Mouse (Mus musculus) forebrain, embryonic 11.5 days (tissue): Measurements from ENCODE around the gene Cygb. TPM values are rescaled to one million over a fixed set of nuclear protein-coding genes. Genes with fewer than 3 reads are reported as not detected.
"Not testable (repeated sequence)": the region's sequence is repeated elsewhere in the genome, so short reads cannot be mapped to it uniquely, and the experiment has no call there.

Source experiments
- ATAC-seq: fragments of 200-750 bp; cut with Nextera tagmentation; replicated peaks from 2 replicates; pipeline ENCODE4 v1.8.0; 2017; ENCODE audit warnings: moderate TSS enrichment; ENCODE audit not compliant: low FRiP score
- DNase-seq: peaks from one replicate; pipeline ENCODE4 v3.0.0-alpha.2; 2017; ENCODE audit warnings: low spot score
- H3K27ac ChIP-seq: fragments of 300-500 bp; sonication (generic); 2 replicates; pipeline ENCODE4 v1.5.1; 2014; ENCODE audit warnings: low read depth, low read length
- H3K27me3 ChIP-seq: fragments of 300-500 bp; sonication (generic); 2 replicates; pipeline ENCODE4 v1.6.1; 2014; ENCODE audit warnings: mild to moderate bottlenecking, low read length, mixed read lengths; ENCODE audit not compliant: control insufficient read depth, insufficient read depth
- H3K36me3 ChIP-seq: fragments of 300-500 bp; sonication (generic); 2 replicates; pipeline ENCODE4 v1.6.1; 2014; ENCODE audit warnings: mild to moderate bottlenecking, low read length, moderate library complexity, mixed read lengths; ENCODE audit not compliant: control insufficient read depth, insufficient read depth
- H3K4me1 ChIP-seq: fragments of 300-500 bp; sonication (generic); replicated peaks from 2 replicates; pipeline ENCODE4 v1.6.1; 2014; ENCODE audit warnings: low read length, mixed read lengths; ENCODE audit not compliant: control insufficient read depth, insufficient read depth
- H3K4me2 ChIP-seq: fragments of 300-500 bp; sonication (generic); 2 replicates; pipeline ENCODE4 v1.6.1; 2014; ENCODE audit warnings: low read depth, mild to moderate bottlenecking, low read length, moderate library complexity, mixed read lengths; ENCODE audit not compliant: severe bottlenecking
- H3K4me3 ChIP-seq: fragments of 300-500 bp; sonication (generic); 2 replicates; pipeline ENCODE4 v1.5.1; 2014; ENCODE audit warnings: low read depth, low read length
- H3K9ac ChIP-seq: fragments of 300-500 bp; sonication (generic); 2 replicates; pipeline ENCODE4 v1.6.1; 2014; ENCODE audit warnings: low read length
- H3K9me3 ChIP-seq: fragments of 300-500 bp; sonication (generic); 2 replicates; pipeline ENCODE4 v1.6.1; 2016; ENCODE audit warnings: low read length, mixed read lengths; ENCODE audit not compliant: control insufficient read depth
- WGBS: fragments of 180-500 bp; shearing (Covaris S2); extraction: QIAGEN DNeasy Blood & Tissue Kit; methylation state at CpG from one replicate; pipeline ENCODE4 v1.1.7; 2014; 5-methylcytosine and 5-hydroxymethylcytosine counted together
- polyA plus RNA-seq: library from polyadenylated mRNA; unstranded; fragments of >200 nt; fragmentation: Nextera tagmentation; extraction: Ambion mirVana; gene quantifications from 2 replicates; pipeline ENCODE4 v1.2.1, GENCODE M21; 2014

Gene Cygb
- polyA plus RNA-seq, 1 experiment from 2014 or later: 1.7 TPM

DNA sequence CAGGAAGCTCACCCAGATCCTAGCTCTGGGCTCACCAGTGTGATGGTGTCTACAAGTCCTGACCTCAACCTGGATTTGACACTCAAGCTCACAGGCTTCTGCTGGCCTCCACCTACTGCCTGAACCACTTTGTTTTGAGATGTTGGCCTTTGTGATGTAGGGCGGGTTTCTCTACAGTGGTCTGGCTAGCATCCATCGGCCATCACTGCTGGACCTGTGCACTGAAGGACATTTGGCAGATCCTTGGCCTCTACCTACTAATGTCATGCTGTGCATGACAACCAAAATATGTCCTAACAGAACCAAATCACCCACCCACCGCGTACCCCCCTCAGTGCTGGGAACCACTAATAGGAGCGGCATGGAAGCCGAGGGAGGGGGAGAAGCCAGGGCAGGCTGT, 25.0 kb upstream of the Cygb start:
- no peak overlapping the region for H3K4me3 ChIP-seq
- no peak overlapping the region for H3K4me2 ChIP-seq
- H3K36me3 ChIP-seq: peaks cover 17% of the 10 kb centered on the region
- 95% methylated on average over 6 of the region's 6 CpGs for WGBS
- no peaks in the 10 kb centered on the region for H3K4me1 ChIP-seq
- no peaks in the 10 kb centered on the region for H3K9me3 ChIP-seq
- no peak for ATAC-seq
- H3K27me3 ChIP-seq: no peaks in the 10 kb centered on the region
- DNase-seq: no peak
- no peak overlapping the region for H3K9ac ChIP-seq
- H3K27ac ChIP-seq: no peak overlapping the region

DNA sequence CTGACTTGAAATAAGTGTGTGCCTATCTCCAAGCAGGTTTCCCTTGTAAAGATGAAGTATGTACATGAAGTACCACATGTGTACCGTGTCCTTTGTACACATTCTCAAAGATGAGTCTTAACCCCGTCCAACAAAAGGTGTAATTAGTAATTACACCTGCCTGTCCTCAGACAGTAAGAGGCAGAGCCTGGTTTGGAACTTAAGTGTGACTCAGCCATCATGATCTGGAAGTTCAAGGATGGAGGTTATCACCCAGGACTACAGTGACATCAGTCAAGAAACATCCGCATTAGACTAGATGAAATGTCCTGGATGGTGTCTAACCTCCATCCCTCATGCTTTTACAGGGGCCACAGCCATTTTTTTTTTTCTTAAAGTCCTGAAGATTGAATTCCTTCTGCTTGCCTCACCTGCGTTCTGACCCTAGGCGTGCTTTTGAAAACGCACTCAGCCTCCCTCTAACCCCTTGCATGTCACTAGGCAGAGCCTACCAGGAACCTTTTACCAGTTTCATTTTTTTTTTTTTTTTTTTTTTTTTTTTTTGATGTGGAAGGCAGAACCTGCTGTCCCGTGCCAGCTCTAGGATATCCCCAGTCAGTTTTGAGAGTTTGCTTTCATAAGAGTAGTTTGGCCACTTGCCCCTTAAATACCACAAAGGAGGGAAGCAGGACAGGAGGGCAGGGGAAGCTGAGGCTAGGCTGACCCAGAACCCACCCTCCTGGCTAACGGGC, 23.8 kb upstream of the Cygb start:
- ATAC-seq (no peak), DNase-seq (no peak)
- Histone ChIP-seq H3K9me3 (no peaks in the 10 kb centered on the region), H3K4me2 (no peak overlapping the region), H3K4me3 (no peak overlapping the region), H3K36me3 (peaks cover 22% of the 10 kb centered on the region), H3K27me3 (no peaks in the 10 kb centered on the region), H3K4me1 (peaks cover 2% of the 10 kb centered on the region; the same call in 1 of the 2 replicates), H3K9ac (no peak overlapping the region), H3K27ac (no peak overlapping the region)
- WGBS: 91% methylated on average over 8 of the region's 8 CpGs

DNA sequence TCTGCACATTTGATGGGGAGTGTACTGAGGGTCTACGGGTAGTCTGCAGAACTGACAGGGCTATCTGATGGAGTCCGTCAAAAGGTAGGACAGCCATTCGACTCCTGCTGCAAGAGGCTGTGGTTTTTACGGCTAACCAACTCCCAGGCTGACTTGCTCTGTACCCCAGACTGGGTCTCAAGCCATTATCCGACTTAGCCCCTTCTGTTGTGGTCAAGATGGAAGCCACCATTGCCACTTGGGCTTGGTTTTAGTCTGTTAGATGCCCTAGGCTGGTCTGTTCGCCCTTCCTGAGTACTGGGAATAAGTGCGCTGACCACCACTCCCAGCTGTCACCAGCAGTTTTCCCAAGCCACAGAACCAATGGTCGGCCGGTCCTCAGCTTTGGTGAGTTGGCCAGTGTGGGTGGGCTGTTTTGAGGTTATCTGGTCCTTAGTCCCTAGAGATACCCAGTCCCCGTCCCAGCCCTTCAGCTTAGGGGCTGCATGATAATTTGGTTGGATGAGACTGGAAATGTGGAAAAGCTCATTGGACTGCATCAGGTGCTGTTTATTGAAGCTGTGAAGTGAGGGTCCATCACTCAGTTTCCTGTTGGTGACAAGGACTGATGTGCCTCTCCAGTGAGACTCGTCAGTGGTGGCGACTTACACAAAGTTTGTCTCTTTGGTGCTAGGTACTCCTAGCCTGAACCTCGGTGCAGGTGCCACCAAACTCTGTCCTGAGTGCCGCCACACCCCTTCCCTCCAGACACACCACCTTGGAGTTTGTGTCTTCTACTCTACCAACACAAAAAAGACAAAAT, 22.3 kb upstream of the Cygb start:
- WGBS: 92% methylated on average over 14 of the region's 14 CpGs
- Histone ChIP-seq H3K27me3 (no peaks in the 10 kb centered on the region), H3K36me3 (peaks cover 22% of the 10 kb centered on the region), H3K4me1 (peaks cover 7% of the 10 kb centered on the region; the same call in 1 of the 2 replicates), H3K9ac (no peak overlapping the region), H3K4me2 (no peak overlapping the region), H3K27ac (no peak overlapping the region), H3K9me3 (no peaks in the 10 kb centered on the region), H3K4me3 (no peak overlapping the region)
- ATAC-seq (no peak), DNase-seq (no peak)

DNA sequence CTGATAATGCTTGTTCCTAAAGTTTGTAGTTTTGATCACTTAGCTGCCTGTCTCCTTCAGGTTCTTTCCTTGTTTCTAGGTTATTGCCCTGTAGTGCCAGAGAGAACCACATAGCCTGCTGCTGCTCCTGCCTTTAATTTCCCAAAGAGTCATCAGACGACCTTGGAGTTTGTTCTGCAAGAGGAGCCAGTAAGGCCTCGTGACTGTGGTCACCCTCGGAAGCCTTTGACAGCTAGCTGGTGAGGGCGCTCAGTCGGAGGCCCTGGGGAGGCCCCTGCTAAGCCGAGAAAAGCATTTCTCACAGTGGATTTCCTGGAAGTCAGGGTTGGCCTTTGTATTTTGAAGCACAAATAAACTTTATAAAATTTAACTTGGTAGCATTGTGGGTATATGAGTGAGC, 21.3 kb upstream of the Cygb start:
- 88% methylated on average over 6 of the region's 6 CpGs for WGBS
- not testable (repeated sequence) for H3K9ac ChIP-seq, H3K4me2 ChIP-seq, H3K9me3 ChIP-seq, ATAC-seq, H3K4me1 ChIP-seq, H3K27me3 ChIP-seq, H3K27ac ChIP-seq, H3K4me3 ChIP-seq, DNase-seq
- peaks cover 22% of the 10 kb centered on the region for H3K36me3 ChIP-seq

DNA sequence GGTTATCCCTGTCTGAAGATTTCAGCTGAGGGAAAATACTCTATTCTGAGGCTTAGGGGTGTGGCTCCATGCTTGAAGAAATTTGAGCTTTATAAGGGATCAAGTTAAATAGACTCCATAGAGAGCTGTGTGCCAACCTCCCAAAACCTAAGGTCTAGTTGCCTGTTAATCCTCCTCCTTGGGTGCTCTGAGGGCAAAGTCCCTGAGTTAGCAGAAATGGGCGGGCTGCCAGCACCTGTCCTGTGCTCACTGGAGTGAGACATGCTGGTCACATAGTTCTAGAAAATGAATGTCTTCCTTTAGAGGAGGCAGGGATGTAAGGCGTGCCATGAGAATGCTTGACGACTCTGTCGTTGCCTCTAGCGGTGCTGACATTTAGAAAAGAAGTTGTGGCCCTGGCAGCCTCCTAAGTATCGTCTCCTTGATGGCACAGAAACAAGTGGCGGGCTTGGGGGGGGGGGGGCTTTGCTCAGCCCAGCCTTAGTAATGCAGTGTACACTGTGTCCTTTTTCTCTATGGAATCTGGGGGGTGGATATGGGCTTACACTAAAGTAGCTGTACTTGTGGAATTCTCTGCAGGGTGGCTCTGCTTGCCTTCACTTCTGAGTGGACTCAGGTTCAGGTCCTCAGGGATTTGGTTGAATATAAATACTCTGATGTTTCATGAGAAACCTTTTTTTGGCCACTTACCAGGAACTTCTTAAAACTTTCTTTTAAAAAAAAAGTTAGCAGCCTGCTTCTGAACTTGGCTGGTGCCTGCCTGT, 20.7 kb upstream of the Cygb start:
- 88% methylated on average over 7 of the region's 7 CpGs for WGBS
- no peak overlapping the region for H3K4me2 ChIP-seq
- H3K36me3 ChIP-seq: peaks cover 22% of the 10 kb centered on the region
- DNase-seq (no peak), ATAC-seq (no peak)
- H3K9ac ChIP-seq: no peak overlapping the region; the same call in 1 of the 2 replicates
- no peaks in the 10 kb centered on the region for H3K9me3 ChIP-seq
- H3K27ac ChIP-seq: no peak overlapping the region
- H3K27me3 ChIP-seq: no peaks in the 10 kb centered on the region
- H3K4me3 ChIP-seq: no peak overlapping the region
- H3K4me1 ChIP-seq: peaks cover 7% of the 10 kb centered on the region; the same call in 1 of the 2 replicates

DNA sequence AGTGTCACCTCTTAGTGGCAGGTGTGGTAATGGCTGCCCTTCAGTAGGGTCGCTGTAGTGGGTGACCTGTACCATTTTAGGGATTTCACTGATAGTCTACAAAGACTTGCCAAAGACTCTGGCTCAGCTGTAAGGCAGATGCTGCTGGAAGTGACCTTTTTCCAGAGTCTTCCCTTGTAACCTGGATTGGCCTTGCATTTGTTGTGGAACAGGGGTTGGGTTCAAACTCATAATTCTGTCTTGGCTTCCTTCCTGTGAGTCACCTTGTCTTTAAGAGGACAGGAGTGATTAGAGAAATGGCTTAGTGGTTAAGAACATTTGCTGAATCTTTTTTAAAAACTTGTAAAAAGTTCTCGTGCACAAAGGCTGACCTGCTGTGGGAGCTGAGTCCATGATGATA, 19.3 kb upstream of the Cygb start:
- H3K9ac ChIP-seq: no peak overlapping the region
- no peak overlapping the region for H3K27ac ChIP-seq
- DNase-seq: no peak
- H3K4me1 ChIP-seq: peaks cover 7% of the 10 kb centered on the region; the same call in 1 of the 2 replicates
- H3K36me3 ChIP-seq: peaks cover 22% of the 10 kb centered on the region
- 91% methylated on average over 2 of the region's 2 CpGs for WGBS
- no peak overlapping the region for H3K4me3 ChIP-seq
- no peaks in the 10 kb centered on the region for H3K27me3 ChIP-seq
- no peak overlapping the region for H3K4me2 ChIP-seq
- no peak for ATAC-seq
- H3K9me3 ChIP-seq: no peaks in the 10 kb centered on the region

DNA sequence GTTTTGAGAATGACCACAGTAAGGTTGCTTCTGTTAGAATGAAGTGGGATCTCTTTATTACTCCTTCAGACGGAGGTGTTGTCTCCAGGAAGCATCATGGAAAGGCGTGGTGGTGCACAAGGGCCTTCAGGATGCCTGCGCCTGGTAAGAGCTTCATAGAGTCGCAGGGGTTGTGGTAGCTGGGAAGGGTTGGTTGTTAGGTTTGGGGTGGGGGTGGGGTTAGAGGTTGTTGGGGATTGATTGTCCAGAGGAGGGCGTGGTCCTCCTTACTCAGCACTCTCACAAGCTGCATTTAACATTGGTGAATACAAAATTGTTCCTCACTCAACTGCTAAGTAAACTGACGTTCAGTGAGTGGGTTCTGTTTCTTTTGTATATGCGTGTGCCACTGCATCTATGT, 18.5 kb upstream of the Cygb start:
- H3K9ac ChIP-seq: peak overlapping the region; percentile 83
- no peak overlapping the region for H3K27ac ChIP-seq
- DNase-seq (no peak), ATAC-seq (no peak)
- WGBS: 20% methylated on average over 7 of the region's 7 CpGs
- H3K4me2 ChIP-seq: peak overlapping the region; percentile 86
- no peaks in the 10 kb centered on the region for H3K9me3 ChIP-seq
- H3K4me3 ChIP-seq: peak overlapping the region; percentile 81
- H3K36me3 ChIP-seq: peaks cover 22% of the 10 kb centered on the region
- peaks cover 7% of the 10 kb centered on the region; the same call in 1 of the 2 replicates for H3K4me1 ChIP-seq
- H3K27me3 ChIP-seq: no peaks in the 10 kb centered on the region

DNA sequence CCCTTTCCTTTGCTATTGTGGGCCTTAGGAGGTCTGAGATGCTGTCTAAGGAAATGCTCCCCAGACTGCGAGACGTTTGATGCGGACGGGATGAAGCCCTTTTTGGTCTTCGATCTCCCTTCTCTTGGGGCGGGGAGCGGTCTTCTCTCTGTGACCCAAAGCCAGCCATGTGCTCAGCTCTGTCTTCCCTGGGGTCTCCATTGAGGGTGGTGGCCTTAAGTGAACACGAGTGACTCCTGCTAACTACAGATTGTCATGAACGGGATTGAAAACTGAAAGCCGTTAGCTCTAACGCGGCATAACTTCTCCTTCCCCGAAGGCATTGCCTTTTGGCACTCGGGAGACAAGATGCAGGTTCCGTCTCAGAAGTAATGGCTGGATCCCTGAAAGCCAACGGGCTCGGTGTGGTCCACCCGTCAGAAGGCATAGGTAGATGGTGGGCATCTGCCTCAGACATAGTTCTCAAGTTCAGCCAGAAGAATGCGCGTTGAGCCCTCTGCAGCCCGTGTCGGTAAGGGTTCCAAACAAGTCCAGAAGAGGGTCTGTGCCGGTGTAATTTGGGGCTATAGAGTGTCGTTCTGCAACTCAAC, 17.8 kb upstream of the Cygb start:
- Histone ChIP-seq H3K9ac (peak overlapping the region; percentile 83), H3K36me3 (peaks cover 22% of the 10 kb centered on the region), H3K4me3 (peak overlapping the region; percentile 81), H3K27ac (peak overlapping the region; percentile 33; the same call in 1 of the 2 replicates), H3K4me1 (peaks cover 7% of the 10 kb centered on the region; the same call in 1 of the 2 replicates), H3K27me3 (no peaks in the 10 kb centered on the region), H3K9me3 (no peaks in the 10 kb centered on the region), H3K4me2 (peak overlapping the region; percentile 86)
- no peak; the same call in 1 of the 2 replicates for ATAC-seq
- WGBS: 1% methylated on average over 24 of the region's 24 CpGs
- no peak for DNase-seq
